Mouse (Mus musculus): ENCODE measurements around the gene Col15a1. TPM values are rescaled to one million over a fixed set of nuclear protein-coding genes. Genes with fewer than 3 reads are reported as not detected.

The Col15a1 gene
- polyA plus RNA-seq, 1 experiment from 2014 or later: 16.0 TPM

Other genes with a start within 250 kb of the Col15a1 start
- 0.15 and 0.19 TPM in 2 replicates for gene Gabbr2, start 216.3 kb upstream of the Col15a1 start, polyA plus RNA-seq (2015; fragmentation: Nextera tagmentation; extraction: Ambion mirVana)
- gene Anks6, start 150.7 kb upstream of the Col15a1 start, polyA plus RNA-seq (2015; fragmentation: Nextera tagmentation; extraction: Ambion mirVana): 2.9 TPM in 2 replicates
- gene Galnt12, start 116.3 kb upstream of the Col15a1 start, polyA plus RNA-seq (2015; fragmentation: Nextera tagmentation; extraction: Ambion mirVana): 21.5 and 23.7 TPM in 2 replicates
- 24.3 and 28.0 TPM in 2 replicates for gene Tgfbr1, start 145.1 kb downstream of the Col15a1 start, polyA plus RNA-seq (2015; fragmentation: Nextera tagmentation; extraction: Ambion mirVana)

Data from intestine, embryonic 15.5 days (tissue).